Mouse (Mus musculus): ENCODE results near the gene Snca.

Snca gene

DNA sequence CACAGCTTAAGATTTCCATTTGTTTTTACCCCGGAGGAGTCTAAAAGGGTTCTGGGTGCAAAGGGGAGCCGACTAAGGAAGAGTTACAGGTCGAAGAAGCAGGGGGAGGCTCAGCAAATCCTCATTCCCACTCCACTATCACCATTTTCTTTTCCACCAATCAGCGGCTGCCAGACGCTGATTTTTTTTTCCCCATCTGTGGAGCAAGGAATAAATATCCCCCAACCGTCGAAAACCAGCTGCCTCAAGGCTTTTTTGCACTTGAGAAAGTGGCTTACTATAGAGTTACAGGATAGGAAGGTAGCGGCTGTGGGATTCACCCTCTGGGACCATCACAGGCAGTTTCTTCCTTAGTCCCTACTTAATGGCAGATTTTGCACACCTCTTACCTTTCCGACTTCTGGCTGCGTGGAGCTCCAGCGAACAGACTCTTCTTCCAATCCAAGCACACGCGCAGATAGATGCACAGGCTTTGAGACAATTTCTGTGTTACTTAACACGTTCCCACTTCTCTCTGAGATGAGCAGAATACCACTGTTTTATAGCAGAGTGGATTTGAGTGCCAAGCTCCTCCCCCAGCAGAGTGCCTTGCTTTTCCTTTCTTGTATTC lies at the start of gene Snca:
Snca (minus strand) TSS at position 574 of the 610 bp plus-strand sequence.
- in situ Hi-C loops (cut with MboI, MseI), result no loop called here

DNA sequence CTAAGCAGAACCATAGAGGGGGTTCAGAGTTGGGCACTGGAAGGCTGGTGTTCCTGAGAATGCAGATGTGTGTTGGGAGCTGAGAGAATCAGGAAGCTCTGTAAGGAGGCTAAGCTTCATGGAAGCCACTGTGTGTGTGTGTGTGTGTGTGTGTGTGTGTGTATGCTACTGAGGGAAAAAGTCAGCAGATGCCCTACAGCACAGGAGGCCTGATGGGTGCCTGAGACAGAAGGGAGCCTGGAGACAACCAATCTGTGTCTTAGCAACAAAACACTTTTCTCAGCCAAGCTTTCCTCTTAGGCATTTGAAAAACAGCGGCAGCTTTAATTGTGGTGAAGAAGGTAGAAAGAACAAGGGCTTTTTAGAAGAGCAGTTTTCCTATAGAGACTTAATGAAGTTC lies 40.5 kb upstream of the Snca start:
- in situ Hi-C loops (cut with MboI, MseI), result no loop called here

DNA sequence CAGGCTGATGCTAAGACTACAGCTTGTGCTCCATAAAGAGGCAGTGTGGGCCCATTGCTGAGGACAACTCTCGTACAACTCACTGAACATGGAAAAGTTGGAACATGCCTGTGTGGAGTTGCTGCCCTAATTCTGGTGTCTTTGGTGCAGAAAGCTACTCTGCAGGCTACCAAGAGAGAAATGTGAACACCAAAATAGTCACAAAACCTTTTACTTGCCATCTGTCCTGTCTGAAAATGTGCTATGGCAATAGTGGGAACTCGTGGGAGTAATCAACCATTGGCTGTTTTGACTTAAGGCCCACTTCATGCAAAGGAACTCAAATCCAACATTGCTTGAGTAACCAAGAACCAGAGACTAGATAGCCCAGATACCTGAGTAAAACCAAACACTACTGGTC lies 26.9 kb upstream of the Snca start:
- in situ Hi-C loops (cut with MboI, MseI), result no loop called here

- in situ Hi-C loops (cut with MboI, MseI), result no loop called here
These were observed 22.0 kb upstream of the Snca start for GRCm38 (mm10) chr6:60851690-60852089.

GRCm38 (mm10) chr6:60828429-60829264 lies 1.0 kb downstream of the Snca start:
- in situ Hi-C loops (cut with MboI, MseI), result no loop called here

DNA sequence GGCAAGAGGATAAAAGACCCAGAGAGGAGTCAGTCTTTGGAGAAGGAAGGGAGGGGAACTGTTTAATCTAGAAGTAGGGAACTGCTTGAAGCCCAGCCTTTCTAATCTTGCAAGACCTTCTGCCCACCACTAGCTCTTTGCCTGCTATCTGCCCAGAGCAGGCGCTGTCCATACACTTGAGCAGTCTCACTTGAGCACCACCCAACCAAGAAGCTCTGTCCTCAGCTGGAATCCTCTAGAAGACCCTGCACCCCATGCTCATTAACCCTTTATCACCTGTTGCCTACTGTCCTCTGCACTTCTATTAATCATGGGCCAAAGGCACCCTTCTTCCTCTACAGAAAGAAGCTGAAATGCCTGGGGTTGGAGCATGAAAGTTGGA lies 1.6 kb downstream of the Snca start:
- in situ Hi-C loops (cut with MboI, MseI), result no loop called here

GRCm38 (mm10) chr6:60827290-60827689 lies 2.4 kb downstream of the Snca start:
- in situ Hi-C loops (cut with MboI, MseI), result no loop called here

GRCm38 (mm10) chr6:60819272-60819671 lies 10.4 kb downstream of the Snca start:
- in situ Hi-C loops (cut with MboI, MseI), result no loop called here

DNA sequence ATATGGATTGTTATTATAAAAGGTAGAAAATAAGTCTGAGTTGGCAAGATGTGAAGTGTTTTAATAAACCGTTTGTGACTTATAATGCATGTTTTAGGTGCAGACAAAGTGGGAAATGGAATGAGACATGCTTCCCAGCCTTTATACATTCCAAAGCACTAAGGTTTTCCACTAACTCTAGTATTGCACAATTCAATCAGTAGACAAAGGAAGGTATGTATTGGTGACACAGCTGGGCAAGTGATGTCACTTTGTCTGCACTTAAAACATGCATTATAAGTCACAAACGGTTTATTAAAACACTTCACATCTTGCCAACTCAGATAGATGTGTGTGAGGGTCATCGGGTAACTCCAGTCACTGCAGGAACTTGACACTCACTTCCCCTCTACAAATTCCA lies 16.1 kb downstream of the Snca start:
- in situ Hi-C loops (cut with MboI, MseI), result no loop called here

GRCm38 (mm10) chr6:60798266-60798665 lies 31.4 kb downstream of the Snca start:
- in situ Hi-C loops (cut with MboI, MseI), result no loop called here

- in situ Hi-C loops (cut with MboI, MseI), result no loop called here
These were observed 35.8 kb downstream of the Snca start for GRCm38 (mm10) chr6:60793659-60794365.

- in situ Hi-C loops (cut with MboI, MseI), result no loop called here
These were observed 42.7 kb downstream of the Snca start for GRCm38 (mm10) chr6:60786955-60787354.

DNA sequence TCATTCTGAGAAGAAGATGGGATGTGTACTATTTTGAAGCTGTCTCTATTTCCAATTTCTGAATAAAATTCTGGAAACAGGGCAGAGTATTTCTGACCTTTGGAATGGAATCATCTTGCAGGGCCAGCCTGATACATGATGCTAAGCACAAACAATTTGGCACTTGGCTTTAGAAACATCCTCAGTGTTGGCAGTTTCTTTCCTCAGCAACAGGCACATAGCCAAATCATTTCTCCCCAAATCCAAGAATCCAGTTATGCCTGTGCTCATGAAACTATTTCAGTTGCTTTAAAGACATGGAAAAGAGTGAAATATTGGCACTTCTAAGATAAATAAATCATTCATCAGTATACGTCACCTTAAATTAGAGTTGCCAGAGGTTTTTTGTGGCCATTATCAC lies 57.8 kb downstream of the Snca start:
- in situ Hi-C loops (cut with MboI, MseI), result no loop called here

GRCm38 (mm10) chr6:60765696-60766095 lies 64.0 kb downstream of the Snca start:
- in situ Hi-C loops (cut with MboI, MseI), result no loop called here

- in situ Hi-C loops (cut with MboI, MseI), result no loop called here
These were observed 66.8 kb downstream of the Snca start for GRCm38 (mm10) chr6:60762864-60763263.

DNA sequence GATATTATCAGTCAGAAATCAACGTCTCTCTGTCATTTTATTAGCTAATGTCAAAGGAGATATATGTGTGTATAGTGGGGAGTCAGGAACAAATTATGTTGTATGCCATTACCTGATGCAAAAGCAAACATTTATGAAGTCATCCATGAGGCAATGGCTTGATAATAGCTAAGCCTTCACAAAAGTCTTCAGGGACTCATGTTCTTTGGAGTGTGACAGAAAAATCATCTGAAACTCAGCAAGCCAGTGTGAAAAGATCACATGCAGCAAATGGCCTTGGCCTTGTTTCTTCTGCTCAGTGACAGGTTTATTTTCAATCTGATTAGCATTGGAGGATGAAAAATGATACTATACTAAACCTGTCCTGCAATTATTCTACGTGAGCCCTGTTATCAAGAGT lies 67.9 kb downstream of the Snca start:
- in situ Hi-C loops (cut with MboI, MseI), result no loop called here

- in situ Hi-C loops (cut with MboI, MseI), result no loop called here
These were observed 74.7 kb downstream of the Snca start for GRCm38 (mm10) chr6:60754975-60755374.

- in situ Hi-C loops (cut with MboI, MseI), result no loop called here
These were observed 83.7 kb downstream of the Snca start for GRCm38 (mm10) chr6:60745965-60746364.

GRCm38 (mm10) chr6:60741427-60742071 lies 88.1 kb downstream of the Snca start:
- in situ Hi-C loops (cut with MboI, MseI), result no loop called here

DNA sequence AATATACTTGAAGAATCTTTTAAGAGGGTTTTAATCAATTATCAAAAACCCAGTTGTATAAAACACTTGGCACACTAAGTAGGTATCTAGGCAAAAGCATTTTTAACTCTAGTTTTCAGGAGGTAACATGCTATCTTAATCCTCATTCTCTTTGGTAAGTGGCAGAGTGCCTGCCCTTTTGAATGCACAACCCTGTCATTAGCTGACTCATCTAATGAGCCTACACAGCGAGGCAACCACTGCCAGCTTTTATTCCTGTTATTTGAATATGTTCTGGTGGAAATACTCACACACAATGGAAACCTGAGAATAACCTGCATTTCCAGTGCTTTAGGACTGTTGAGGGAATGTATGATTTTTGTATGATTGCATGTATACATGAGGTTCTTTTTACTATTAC lies 89.9 kb downstream of the Snca start:
- in situ Hi-C loops (cut with MboI, MseI), result no loop called here

DNA sequence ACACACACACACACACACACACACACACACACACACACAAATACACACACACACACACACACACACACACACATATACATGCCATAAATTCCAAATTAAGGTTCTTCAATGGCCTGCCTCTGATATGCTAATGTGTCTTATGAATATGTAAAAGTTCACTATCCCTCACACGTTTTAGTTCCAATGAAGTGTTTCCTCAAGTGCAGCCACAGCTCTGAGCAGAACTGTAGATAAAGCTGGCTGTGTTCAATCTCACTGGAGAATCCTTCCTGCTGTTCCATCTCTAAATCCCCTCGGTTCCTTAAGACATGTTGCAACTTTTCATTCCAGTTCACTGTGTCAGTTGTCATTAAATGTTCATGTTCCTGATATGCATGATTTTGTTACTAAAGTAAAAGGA lies 98.5 kb downstream of the Snca start:
- in situ Hi-C loops (cut with MboI, MseI), result no loop called here

- in situ Hi-C loops (cut with MboI, MseI), result no loop called here
These were observed 105.4 kb downstream of the Snca start for GRCm38 (mm10) chr6:60724110-60724829.
